Mouse (Mus musculus): ENCODE data around the gene Zdhhc6. TPM values are rescaled to one million over a fixed set of nuclear protein-coding genes. Genes with fewer than 3 reads are reported as not detected.

The Zdhhc6 gene
- polyA plus RNA-seq, 1 experiment: 3.6 TPM

DNA sequence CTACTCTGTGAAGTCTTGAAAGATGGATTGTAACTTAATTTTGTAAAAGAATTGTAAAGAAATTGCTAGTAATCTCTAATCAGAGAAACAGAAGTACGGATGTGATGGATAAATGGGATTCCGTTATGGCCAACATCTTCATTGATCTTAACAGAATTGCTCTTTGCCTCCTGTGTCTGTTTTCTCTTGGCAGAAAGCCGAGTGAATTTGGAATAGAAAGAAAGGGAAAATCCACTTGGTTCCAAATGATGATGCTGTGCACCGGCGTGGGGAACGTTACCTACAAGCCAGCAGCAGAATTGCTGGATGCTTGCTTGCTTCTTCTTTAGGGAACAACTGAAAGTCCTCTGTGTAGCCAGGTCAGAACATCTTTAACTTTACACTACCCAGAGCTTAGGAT, 24.7 kb upstream of the Zdhhc6 start:
- Histone ChIP-seq H3K4me1 (ENCODE audit: control insufficient read depth, insufficient read depth, insufficient read length, low read length) (peaks cover 4% of the 10 kb centered on the region), H3K27ac (ENCODE audit: insufficient read depth, low read depth, low read length) (no peak overlapping the region), H3K27me3 (ENCODE audit: control insufficient read depth, insufficient read depth, low read length) (no peaks in the 10 kb centered on the region), H3K36me3 (ENCODE audit: control insufficient read depth, insufficient read depth, low read length) (peaks cover 4% of the 10 kb centered on the region; the same call in 1 of the 2 replicates), H3K4me3 (ENCODE audit: low read depth, low read length) (no peak overlapping the region)
- 88% methylated on average over 6 of the region's 6 CpGs for WGBS
- TF ChIP-seq POLR2A (IDR thresholded peaks at IDR 0.05; ENCODE audit: low read depth, low read length): no peak
- TF ChIP-seq CTCF (IDR thresholded peaks at IDR 0.05; ENCODE audit: extremely low read depth, insufficient read length, insufficient replicate concordance, low read depth, low read length): no peak

GRCm38 (mm10) chr19:55337664-55338063, 21.8 kb upstream of the Zdhhc6 start:
- peaks cover 3% of the 10 kb centered on the region; the same call in 1 of the 2 replicates for H3K36me3 ChIP-seq (ENCODE audit: control insufficient read depth, insufficient read depth, low read length)
- H3K4me1 ChIP-seq (ENCODE audit: control insufficient read depth, insufficient read depth, insufficient read length, low read length): peaks cover under 1% of the 10 kb centered on the region
- WGBS: 88% methylated on average over 10 of the region's 10 CpGs
- no peaks in the 10 kb centered on the region for H3K27me3 ChIP-seq (ENCODE audit: control insufficient read depth, insufficient read depth, low read length)
- no peak overlapping the region for H3K4me3 ChIP-seq (ENCODE audit: low read depth, low read length)
- TF ChIP-seq POLR2A (IDR thresholded peaks at IDR 0.05; ENCODE audit: low read depth, low read length) (no peak), CTCF (IDR thresholded peaks at IDR 0.05; ENCODE audit: extremely low read depth, insufficient read length, insufficient replicate concordance, low read depth, low read length) (no peak)
- H3K27ac ChIP-seq (ENCODE audit: insufficient read depth, low read depth, low read length): no peak overlapping the region

DNA sequence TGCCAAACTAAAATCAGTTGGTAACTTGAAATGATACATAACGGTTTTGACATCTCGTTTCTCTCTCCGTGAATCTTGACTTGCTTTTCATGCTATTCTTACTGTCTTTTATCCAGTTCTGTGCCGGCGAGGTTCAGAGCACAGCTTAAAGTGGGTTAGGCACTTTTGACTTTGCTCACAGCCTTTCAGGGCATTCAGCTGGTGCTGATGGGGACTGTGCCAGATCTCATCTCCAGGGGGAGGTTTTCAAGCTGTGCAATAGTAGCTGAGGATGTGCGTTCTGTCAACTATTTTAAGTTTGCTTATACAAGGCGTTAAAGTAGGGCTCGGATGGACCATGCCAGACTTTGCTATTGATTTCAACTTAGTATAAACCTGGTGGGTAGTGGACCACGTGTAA, 21.2 kb upstream of the Zdhhc6 start:
- Histone ChIP-seq H3K27me3 (ENCODE audit: control insufficient read depth, insufficient read depth, low read length) (no peaks in the 10 kb centered on the region), H3K27ac (ENCODE audit: insufficient read depth, low read depth, low read length) (no peak overlapping the region), H3K4me1 (ENCODE audit: control insufficient read depth, insufficient read depth, insufficient read length, low read length) (no peaks in the 10 kb centered on the region), H3K36me3 (ENCODE audit: control insufficient read depth, insufficient read depth, low read length) (peaks cover 3% of the 10 kb centered on the region; the same call in 1 of the 2 replicates), H3K4me3 (ENCODE audit: low read depth, low read length) (no peak overlapping the region)
- WGBS: 82% methylated on average over 9 of the region's 9 CpGs
- TF ChIP-seq POLR2A (IDR thresholded peaks at IDR 0.05; ENCODE audit: low read depth, low read length) (no peak), CTCF (IDR thresholded peaks at IDR 0.05; ENCODE audit: extremely low read depth, insufficient read length, insufficient replicate concordance, low read depth, low read length) (no peak)

DNA sequence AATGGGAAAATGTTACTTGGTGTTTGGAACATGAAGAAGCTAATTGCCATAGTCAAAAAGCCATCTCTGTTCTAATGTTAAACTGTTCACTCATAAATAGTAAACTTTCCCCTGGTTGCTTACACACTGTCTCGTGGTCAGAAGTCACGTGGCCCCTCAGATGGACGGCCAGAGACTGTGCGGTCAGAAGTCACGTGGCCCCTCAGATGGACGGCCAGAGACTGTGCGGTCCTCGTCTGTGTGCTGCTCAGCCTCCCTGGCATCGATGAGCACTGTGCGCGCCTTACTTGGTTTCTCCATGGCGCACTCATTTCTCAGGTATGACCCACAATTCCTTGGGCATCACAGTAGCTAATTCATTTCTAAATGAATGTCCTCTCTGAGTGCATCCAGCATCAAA, 20.6 kb upstream of the Zdhhc6 start:
- no peak for TF ChIP-seq POLR2A (IDR thresholded peaks at IDR 0.05; ENCODE audit: low read depth, low read length)
- TF ChIP-seq CTCF (IDR thresholded peaks at IDR 0.05; ENCODE audit: extremely low read depth, insufficient read length, insufficient replicate concordance, low read depth, low read length): no peak
- no peaks in the 10 kb centered on the region for H3K27me3 ChIP-seq (ENCODE audit: control insufficient read depth, insufficient read depth, low read length)
- no peak overlapping the region for H3K27ac ChIP-seq (ENCODE audit: insufficient read depth, low read depth, low read length)
- WGBS: 84% methylated on average over 12 of the region's 12 CpGs
- peaks cover 5% of the 10 kb centered on the region; the same call in 1 of the 2 replicates for H3K36me3 ChIP-seq (ENCODE audit: control insufficient read depth, insufficient read depth, low read length)
- no peak overlapping the region for H3K4me3 ChIP-seq (ENCODE audit: low read depth, low read length)
- no peaks in the 10 kb centered on the region for H3K4me1 ChIP-seq (ENCODE audit: control insufficient read depth, insufficient read depth, insufficient read length, low read length)

DNA sequence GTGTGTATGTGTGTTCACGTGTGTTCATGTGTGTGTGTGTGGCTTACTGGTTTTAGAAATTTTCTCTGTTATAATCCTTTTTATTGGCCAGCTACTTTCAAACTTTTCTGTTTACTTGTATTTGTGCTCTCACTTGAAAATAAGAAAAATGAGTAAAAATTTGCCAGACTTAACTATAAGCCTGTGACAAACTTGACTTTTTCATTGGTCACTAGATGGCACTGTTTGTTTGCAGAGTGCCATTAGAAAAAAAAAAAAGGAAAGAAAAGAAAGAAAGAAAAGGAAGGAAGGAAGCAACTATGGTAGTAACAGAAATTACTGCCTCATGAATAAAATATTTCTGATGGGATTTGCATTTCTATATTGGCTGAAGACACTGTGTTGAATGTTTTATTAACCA, 20.0 kb upstream of the Zdhhc6 start:
- H3K27ac ChIP-seq (ENCODE audit: insufficient read depth, low read depth, low read length): no peak overlapping the region
- WGBS: 91% methylated on average over 1 of the region's 1 CpGs
- no peaks in the 10 kb centered on the region for H3K4me1 ChIP-seq (ENCODE audit: control insufficient read depth, insufficient read depth, insufficient read length, low read length)
- TF ChIP-seq CTCF (IDR thresholded peaks at IDR 0.05; ENCODE audit: extremely low read depth, insufficient read length, insufficient replicate concordance, low read depth, low read length) (no peak), POLR2A (IDR thresholded peaks at IDR 0.05; ENCODE audit: low read depth, low read length) (no peak)
- peaks cover 6% of the 10 kb centered on the region; the same call in 1 of the 2 replicates for H3K36me3 ChIP-seq (ENCODE audit: control insufficient read depth, insufficient read depth, low read length)
- H3K27me3 ChIP-seq (ENCODE audit: control insufficient read depth, insufficient read depth, low read length): no peaks in the 10 kb centered on the region
- no peak overlapping the region for H3K4me3 ChIP-seq (ENCODE audit: low read depth, low read length)

DNA sequence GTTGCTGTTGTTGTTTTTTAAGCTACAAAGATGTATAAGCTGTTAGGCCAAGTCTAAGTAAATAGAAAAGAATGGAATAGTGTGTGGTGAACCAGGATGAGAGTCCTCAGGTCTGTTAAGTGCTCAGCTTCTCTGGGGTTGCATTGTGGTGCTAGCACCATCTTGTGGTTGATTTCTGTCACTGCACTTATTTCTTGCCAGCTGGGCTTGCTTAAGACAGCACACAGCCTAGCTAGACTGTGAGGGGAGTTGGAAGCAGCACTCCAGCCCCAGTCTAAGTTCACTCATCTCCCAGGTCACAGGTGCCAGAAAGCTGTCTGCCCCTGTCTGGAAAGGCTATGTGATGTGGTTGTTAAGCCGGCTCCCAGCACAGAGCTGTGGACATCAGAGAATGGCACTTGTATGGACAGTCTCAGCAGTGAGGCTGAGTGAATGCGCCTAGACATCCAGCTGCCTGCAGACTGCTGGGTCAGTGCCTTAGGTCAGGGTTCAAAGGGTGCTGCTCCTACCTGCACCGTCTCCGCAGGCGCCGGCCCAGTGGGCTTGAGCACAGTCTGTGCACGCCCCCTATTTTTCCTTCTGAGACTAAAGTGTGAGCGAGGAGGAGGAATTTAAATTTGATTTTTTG, 16.9 kb upstream of the Zdhhc6 start:
- 95% methylated on average over 8 of the region's 8 CpGs for WGBS
- H3K36me3 ChIP-seq (ENCODE audit: control insufficient read depth, insufficient read depth, low read length): peaks cover 27% of the 10 kb centered on the region
- H3K27ac ChIP-seq (ENCODE audit: insufficient read depth, low read depth, low read length): no peak overlapping the region
- no peaks in the 10 kb centered on the region for H3K4me1 ChIP-seq (ENCODE audit: control insufficient read depth, insufficient read depth, insufficient read length, low read length)
- H3K27me3 ChIP-seq (ENCODE audit: control insufficient read depth, insufficient read depth, low read length): no peaks in the 10 kb centered on the region
- TF ChIP-seq POLR2A (IDR thresholded peaks at IDR 0.05; ENCODE audit: low read depth, low read length) (no peak), CTCF (IDR thresholded peaks at IDR 0.05; ENCODE audit: extremely low read depth, insufficient read length, insufficient replicate concordance, low read depth, low read length) (peak; percentile 64; the same call in 1 of the 2 replicates)
- H3K4me3 ChIP-seq (ENCODE audit: low read depth, low read length): no peak overlapping the region

DNA sequence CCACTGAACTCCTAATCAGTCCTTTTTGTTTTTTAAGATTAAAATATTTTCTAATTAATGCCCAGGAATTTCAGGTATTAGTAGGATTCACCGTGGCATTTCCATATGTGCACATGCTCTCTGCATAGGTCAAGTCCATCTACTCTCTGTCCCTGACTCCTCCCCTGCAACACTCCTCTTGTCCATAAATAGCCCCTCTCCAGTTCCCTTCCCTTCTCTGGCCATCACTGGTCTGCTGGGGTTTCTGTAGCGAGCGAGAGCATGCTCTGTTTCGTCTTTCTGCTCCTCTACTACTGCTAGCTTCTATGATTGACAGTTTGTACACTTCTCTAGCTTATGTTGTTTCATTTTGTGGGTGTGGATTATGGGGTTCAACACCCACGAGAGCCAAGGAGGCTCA, 15.9 kb upstream of the Zdhhc6 start:
- Histone ChIP-seq H3K36me3 (ENCODE audit: control insufficient read depth, insufficient read depth, low read length) (peaks cover 26% of the 10 kb centered on the region), H3K27me3 (ENCODE audit: control insufficient read depth, insufficient read depth, low read length) (no peaks in the 10 kb centered on the region), H3K27ac (ENCODE audit: insufficient read depth, low read depth, low read length) (no peak overlapping the region), H3K4me3 (ENCODE audit: low read depth, low read length) (no peak overlapping the region), H3K4me1 (ENCODE audit: control insufficient read depth, insufficient read depth, insufficient read length, low read length) (no peaks in the 10 kb centered on the region)
- no peak for TF ChIP-seq CTCF (IDR thresholded peaks at IDR 0.05; ENCODE audit: extremely low read depth, insufficient read length, insufficient replicate concordance, low read depth, low read length)
- TF ChIP-seq POLR2A (IDR thresholded peaks at IDR 0.05; ENCODE audit: low read depth, low read length): no peak
- WGBS: 89% methylated on average over 5 of the region's 5 CpGs
